Mouse (Mus musculus) yolk sac, embryonic 10.5 days (tissue): ENCODE results near the gene Tnfrsf9.
"Not testable (repeated sequence)": the region's sequence is repeated elsewhere in the genome, so short reads cannot be mapped to it uniquely, and the experiment has no call there.

ENCODE experiments used
- DNase-seq: peaks from one replicate; pipeline ENCODE4 v3.0.0-alpha.2; 2017; ENCODE audit warnings: low spot score

The Tnfrsf9 gene

DNA sequence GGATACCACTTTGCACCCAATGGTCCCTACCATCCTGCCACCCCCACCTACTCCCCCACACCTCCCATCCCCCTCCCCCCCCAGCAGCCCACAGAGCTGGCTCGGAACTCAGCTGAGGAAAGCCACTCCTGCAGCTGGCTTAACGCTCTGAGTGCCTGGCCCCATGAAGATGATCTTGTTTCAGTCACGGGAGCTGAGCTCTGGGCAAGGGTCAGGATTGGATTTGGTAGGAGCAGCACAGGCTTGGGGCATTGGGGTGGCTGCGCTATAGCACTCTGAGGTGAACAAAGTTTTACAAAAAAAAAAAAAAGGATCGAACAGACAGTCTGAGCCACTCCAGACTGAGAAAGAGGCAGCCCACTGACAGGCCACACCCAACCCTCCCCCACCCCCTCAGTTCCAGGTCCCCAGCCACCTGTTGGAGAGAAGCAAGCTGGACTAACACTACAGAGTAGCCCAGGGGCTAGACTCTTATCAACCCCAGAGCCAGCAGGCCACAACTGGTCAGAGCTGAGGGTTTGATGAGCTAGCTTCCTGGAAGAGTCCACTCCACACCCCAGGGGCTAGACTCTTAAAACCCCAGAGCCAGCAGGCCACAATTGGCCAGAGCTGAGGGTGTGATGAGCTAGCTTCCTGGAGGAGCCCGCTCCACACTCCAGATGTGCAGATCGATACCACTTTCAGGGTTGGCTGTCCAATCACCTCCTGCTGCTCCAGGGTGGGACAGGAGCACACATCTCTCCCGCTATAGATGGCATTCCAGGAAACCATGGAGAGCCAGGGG lies 19.5 kb upstream of the Tnfrsf9 start:
- DNase-seq = peak; percentile 71

- DNase-seq = no peak
Observed at GRCm38 (mm10) chr4:150896896-150897624, 17.3 kb upstream of the Tnfrsf9 start.

- DNase-seq = peak; percentile 76
Observed at GRCm38 (mm10) chr4:150898716-150899365, 15.5 kb upstream of the Tnfrsf9 start.

- DNase-seq = no peak
Observed at GRCm38 (mm10) chr4:150900486-150900885, 13.9 kb upstream of the Tnfrsf9 start.

GRCm38 (mm10) chr4:150901651-150902050 lies 12.7 kb upstream of the Tnfrsf9 start:
- DNase-seq = peak; percentile 73

- peak; percentile 40 for DNase-seq
Observed at GRCm38 (mm10) chr4:150902062-150902461, 12.3 kb upstream of the Tnfrsf9 start.

GRCm38 (mm10) chr4:150903091-150903742 lies 11.1 kb upstream of the Tnfrsf9 start:
- DNase-seq = no peak

DNA sequence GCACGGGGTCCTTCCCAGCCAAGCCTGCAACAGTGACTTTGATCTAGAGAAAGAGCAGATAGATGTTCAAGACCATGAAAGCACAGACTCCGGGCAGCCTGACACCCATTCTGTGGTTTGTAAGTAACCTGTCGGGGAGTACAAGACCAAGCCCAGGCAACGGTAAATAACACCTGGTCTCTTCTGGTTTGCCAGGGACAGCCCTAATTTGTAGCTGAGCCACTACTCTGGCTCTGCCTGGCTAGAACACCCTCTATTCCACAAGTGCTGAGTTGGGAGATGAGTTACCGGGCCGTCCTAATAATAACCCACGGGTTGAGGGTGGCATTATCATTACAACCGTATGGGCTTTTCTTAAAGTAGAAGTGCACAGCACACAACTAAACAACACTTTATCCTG lies 7.3 kb upstream of the Tnfrsf9 start:
- DNase-seq = no peak

DNA sequence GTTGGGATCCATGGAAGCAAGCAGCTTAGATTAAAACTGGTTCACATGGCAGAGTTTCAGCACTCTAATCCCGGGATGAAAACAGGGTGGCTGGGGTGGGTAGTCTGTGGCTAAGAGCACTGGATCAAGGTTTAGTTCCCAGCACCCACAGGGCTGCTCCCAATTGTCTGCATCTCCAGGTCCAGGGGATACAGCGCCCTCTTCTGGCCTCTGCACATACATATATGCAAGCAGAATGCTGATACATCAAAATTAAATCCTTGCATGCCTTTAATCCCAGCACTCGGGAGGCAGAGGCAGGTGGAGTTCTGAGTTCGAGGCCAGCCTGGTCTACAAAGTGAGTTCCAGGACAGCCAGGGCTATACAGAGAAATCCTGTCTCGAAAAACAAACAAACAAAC lies 5.8 kb upstream of the Tnfrsf9 start:
- not testable (repeated sequence) for DNase-seq

DNA sequence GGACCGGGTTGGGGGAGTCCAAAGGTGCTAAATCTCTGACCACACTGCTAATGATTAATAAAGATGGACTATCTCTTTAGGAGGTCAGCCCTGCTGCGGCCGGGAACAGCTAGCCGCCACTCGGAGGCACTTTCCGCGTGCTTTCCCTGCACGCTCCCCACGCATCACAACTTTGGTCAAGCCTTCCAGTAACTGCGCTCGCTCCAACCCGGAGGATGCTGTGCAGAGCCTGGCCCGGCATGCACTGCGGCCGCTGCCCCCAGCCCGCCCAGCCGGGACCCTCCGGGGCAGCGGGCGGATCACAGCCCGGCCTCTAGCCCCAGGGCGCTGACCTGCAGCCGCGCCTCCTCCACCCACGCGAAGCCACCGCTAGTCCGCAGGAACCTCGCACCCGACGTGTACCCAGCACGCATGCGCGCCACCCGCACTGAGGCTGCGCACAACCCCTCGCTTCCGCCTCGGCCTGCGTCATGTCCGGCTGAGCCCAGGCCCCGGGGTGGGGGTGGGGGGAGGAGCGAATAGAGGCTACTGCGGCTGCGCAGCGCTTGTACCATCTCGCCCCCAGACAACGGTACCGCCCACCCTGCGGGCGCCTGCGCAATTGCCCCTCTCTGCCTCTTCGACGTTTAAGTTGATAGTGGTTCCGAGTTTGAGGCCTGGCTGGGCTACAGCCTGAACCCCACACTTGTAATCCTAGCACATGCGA lies 4.8 kb upstream of the Tnfrsf9 start:
- DNase-seq = peak; percentile 99

DNA sequence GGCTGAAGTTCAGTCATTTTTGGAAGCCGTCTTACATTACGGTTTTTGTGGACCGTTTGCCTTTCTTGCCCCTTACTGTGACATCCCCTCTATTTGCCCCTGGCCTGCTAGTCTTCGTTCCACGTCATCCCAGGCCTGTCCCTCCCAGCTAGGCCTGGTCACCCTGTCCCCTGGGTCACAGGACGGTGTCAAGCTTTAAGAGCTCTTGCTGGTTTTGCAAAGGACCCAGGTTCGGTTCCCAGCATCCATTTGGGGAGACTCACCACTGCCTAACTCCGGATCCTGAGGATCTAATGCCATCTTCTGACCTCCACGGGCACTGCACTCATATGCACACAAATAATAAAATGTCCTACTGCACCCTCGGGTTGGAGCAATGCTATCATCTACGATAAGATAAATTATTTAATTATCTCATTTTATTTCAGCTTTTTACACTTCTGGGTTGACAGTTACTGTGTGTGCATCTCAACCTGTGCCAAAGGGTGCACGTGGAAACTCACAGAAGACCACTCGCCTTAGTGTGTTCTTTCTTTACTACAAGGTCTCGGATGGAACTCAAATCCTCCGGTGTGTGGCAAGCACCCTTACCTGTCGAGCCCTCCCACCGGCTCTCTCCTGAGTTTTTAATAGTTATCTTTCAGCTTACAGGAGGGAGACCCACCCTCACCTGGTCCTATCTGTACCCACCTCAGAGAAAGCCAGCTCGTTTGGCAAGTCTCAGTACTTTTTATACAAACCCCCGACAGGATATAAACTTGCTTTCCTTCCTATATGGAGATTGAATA lies 4.0 kb upstream of the Tnfrsf9 start:
- no peak for DNase-seq

DNA sequence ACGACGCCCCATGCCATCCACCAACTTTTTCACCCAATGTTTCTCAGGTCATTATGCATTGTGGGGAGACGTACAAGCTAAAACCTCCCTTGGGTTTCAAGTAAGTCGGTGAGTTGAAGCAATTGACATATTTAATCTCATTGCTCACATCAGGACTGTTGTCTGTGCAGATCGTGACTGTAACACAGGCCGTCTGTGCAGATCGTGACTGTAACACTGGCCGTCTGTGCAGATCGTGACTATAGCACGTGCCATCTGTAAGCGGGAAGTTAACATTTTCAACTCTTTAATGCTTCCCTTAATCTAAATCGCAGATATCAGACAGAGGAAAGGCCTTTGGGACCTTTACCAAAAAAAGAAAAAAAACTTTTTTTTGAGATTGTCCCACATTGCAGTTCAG lies 619 bp upstream of the Tnfrsf9 start:
- DNase-seq = no peak

DNA sequence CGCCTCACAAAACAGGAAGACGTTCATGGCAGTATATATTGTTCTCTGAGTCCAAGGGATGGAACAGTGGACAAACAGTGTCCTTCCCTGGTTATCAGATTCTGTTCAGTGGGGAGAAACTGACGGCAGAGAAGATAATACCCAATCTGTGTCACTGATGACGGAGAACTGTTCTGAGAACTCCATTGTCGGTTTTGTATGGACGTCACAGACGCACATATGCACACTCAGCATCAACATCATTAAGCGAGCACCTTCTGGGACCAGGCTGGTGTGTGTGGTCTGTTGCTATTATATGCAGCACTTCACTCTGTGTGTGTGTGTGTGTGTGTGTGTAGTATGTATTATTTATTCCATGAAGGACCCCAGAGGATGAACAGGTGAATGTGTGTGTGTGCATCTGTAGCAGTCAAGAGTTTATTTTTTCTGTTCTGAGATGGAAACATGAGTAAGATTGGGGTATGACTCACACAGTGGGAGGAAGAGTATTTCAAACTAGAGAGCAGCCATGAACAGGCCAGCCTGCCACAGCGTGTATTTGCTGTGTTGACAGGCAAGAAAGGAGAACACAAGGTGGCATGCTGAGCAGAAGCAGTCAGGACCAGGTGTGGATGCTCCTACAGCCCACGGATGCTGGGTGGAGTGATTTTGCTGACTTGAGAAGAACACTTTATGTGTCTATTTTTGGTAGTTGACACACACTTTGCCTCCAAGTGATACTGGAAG lies 982 bp downstream of the Tnfrsf9 start:
- DNase-seq = no peak

GRCm38 (mm10) chr4:150917336-150918027 lies 3.1 kb downstream of the Tnfrsf9 start:
- no peak for DNase-seq

GRCm38 (mm10) chr4:150921206-150921605 lies 6.8 kb downstream of the Tnfrsf9 start:
- DNase-seq = no peak

DNA sequence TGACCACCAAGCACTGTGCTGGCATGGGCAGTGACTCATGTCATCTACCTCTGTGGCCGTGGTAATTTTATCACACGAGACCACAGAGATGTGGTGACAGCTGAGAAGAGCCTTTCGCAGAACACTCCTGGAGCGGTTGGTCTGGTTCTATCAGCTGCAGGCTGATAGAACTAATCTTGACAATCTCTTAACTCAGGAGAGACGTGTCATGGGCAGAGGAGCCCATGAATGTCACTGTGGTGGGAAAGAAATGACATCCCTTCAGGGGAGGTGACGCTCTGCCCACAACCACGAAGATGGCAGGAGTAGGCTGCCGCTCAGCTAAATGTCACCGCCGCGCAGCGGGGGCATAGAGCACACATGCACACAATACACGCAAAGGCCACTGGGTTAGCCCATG lies 9.9 kb downstream of the Tnfrsf9 start:
- DNase-seq = no peak

- DNase-seq = no peak
Observed at GRCm38 (mm10) chr4:150924936-150925335, 10.6 kb downstream of the Tnfrsf9 start.

DNA sequence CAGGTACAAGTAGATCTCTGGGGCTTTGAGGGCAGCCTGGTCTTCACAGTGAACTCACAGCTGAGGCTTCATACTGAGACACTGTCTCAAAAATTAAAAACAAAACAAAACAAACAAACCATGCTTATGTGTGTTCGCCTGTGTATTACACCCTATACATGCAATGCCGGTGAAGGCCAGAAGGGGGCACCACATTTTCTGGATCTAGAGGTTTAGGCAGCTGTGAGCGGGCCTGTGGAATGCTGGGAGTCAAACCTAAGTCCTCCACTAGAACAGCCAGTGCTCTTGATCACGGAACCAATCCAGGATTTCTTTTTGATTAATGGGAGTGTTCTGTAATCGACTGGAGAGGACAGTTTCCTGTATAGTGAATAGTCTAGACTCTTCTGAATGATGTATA lies 11.6 kb downstream of the Tnfrsf9 start:
- no peak for DNase-seq

GRCm38 (mm10) chr4:150926924-150927705 lies 12.8 kb downstream of the Tnfrsf9 start:
- no peak for DNase-seq
